Mouse (Mus musculus): Measurements from ENCODE around the gene Cpne7. TPM values are rescaled to one million over a fixed set of nuclear protein-coding genes. Genes with fewer than 3 reads are reported as not detected.

Cpne7 gene
- polyA plus RNA-seq, 1 experiment: 0.16 TPM

DNA sequence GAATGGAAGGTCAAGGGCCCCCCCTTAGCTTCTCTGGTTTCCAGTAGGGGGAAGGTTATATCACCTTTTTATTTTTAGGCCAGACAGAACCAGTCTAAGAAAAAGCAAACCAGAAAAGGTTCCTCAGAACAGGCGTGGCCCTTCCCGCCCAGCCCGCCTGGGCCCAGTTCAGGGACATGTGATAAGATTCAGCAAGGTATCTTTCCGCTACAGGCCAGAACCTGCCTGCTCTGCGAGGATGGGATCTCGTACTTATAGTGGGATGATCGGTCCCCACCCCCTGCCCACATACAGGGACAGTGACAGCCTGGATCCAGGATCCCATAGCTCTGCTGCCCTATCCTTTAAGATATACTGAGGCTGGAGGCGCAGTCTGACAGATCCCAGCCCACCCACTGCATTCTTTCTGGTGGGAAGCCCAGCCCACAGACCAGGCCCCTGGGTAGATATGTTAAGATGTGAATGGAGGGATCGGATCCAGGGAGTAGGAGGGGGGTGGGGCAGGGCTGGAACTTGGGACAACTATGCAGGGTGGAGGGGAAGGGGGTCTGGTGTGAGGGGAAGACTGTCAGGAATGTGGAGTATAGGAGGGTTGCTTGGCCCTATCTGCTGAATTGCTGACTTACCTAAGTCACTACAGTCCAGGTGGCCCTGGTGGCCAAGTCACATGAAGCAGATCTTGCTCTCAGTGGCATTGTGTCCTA is 39.0 kb downstream of the Cpne7 start:
- Histone ChIP-seq H3K4me3 (no peak overlapping the region), H3K79me2 (ENCODE audit: control insufficient read depth, insufficient read depth) (no peaks in the 10 kb centered on the region), H3K36me3 (ENCODE audit: control insufficient read depth, insufficient read depth) (no peaks in the 10 kb centered on the region), H3ac (ENCODE audit: control insufficient read depth, insufficient read length) (no peak overlapping the region), H3K4me2 (ENCODE audit: low read depth) (no peak overlapping the region), H3K27me3 (ENCODE audit: control insufficient read depth, insufficient read depth, insufficient read length) (no peaks in the 10 kb centered on the region)
- TF ChIP-seq SRF (IDR thresholded peaks at IDR 0.05; ENCODE audit: control insufficient read depth, insufficient read length, low read depth) (no peak), MYOG (IDR thresholded peaks at IDR 0.05; ENCODE audit: control insufficient read depth in 1 of 3, insufficient read depth in 1 of 3, insufficient read length in 2 of 3, low read depth in 2 of 3) (no peak), E2F4 (IDR thresholded peaks at IDR 0.05; ENCODE audit: insufficient read depth) (no peak), POLR2A (IDR thresholded peaks at IDR 0.05; ENCODE audit: insufficient read length, low read depth) (no peak), TCF3 (IDR thresholded peaks at IDR 0.05; ENCODE audit: insufficient read length, low read depth) (no peak), TCF12 (IDR thresholded peaks at IDR 0.05; ENCODE audit: insufficient read depth, poor library complexity, severe bottlenecking) (no peak), REST (IDR thresholded peaks at IDR 0.05; ENCODE audit: insufficient read depth, insufficient read length) (no peak)

DNA sequence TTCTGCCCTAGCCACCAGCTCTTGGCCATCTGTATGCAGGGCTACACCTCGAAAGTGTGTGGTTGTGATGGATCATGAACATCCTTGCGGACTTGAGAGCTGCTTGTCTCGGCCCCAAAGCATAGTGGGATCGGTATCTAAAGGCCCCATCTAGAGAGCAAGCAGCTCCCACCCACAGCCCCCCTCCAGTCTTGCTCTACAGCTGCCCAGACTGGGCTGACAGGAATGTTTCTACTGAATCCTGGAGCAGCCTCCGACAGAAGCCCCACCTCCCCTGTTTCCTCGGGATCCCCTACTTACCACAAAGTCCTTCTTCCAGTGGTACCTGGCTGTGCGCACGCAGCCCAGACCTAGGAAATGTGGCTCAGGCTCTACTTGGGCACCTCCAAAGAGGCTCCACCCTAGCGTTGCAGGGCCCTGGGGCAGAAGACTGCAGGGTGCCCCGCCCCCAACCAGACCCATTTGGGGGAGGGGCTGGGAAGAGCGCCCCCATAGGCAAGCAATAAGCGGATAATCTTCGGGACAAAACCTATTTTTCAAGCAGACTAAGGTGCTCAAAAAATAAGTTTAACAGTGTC is 40.8 kb downstream of the Cpne7 start, which contains the start of gene Sult5a1:
Gene Sult5a1, minus strand, starts transcription at position 428 of the 578 bp plus-strand sequence.
- Histone ChIP-seq H3K4me3 (no peak within 1 kb of the TSS), H3K36me3 (ENCODE audit: control insufficient read depth, insufficient read depth) (no peaks in the 10 kb centered on the region)
- TF ChIP-seq MYOD1 (IDR thresholded peaks at IDR 0.05; ENCODE audit: control insufficient read depth in 1 of 3, insufficient read length in 2 of 3, low read depth in 2 of 3) (no peak), REST (IDR thresholded peaks at IDR 0.05; ENCODE audit: insufficient read depth, insufficient read length) (no peak), TCF3 (IDR thresholded peaks at IDR 0.05; ENCODE audit: insufficient read length, low read depth) (no peak)

GRCm38 (mm10) chr8:123181391-123181790 is 64.2 kb downstream of the Cpne7 start:
- TF ChIP-seq POLR2AphosphoS2 (IDR thresholded peaks at IDR 0.05; ENCODE audit: insufficient read length, low read depth): no peak
- no peak for TF ChIP-seq MYOG (IDR thresholded peaks at IDR 0.05; ENCODE audit: control insufficient read depth in 1 of 3, insufficient read depth in 1 of 3, insufficient read length in 2 of 3, low read depth in 2 of 3)
- TF ChIP-seq MAX (IDR thresholded peaks at IDR 0.05; ENCODE audit: low read depth): no peak
- TF ChIP-seq TCF3 (IDR thresholded peaks at IDR 0.05; ENCODE audit: insufficient read length, low read depth): no peak
- no peak for TF ChIP-seq USF1 (IDR thresholded peaks at IDR 0.05; ENCODE audit: low read depth)
- TF ChIP-seq CEBPB (IDR thresholded peaks at IDR 0.05; ENCODE audit: insufficient read depth, poor library complexity, severe bottlenecking): no peak
- no peak for TF ChIP-seq SRF (IDR thresholded peaks at IDR 0.05; ENCODE audit: control insufficient read depth, insufficient read length, low read depth)
- TF ChIP-seq E2F4 (IDR thresholded peaks at IDR 0.05; ENCODE audit: insufficient read depth): no peak
- TF ChIP-seq MYOD1 (IDR thresholded peaks at IDR 0.05; ENCODE audit: control insufficient read depth in 1 of 3, insufficient read length in 2 of 3, low read depth in 2 of 3): no peak
- TF ChIP-seq POLR2A (IDR thresholded peaks at IDR 0.05; ENCODE audit: insufficient read length, low read depth): no peak
- no peak for TF ChIP-seq REST (IDR thresholded peaks at IDR 0.05; ENCODE audit: insufficient read depth, insufficient read length)
- no peak for TF ChIP-seq TCF12 (IDR thresholded peaks at IDR 0.05; ENCODE audit: insufficient read depth, poor library complexity, severe bottlenecking)
- Histone ChIP-seq H3K36me3 (ENCODE audit: control insufficient read depth, insufficient read depth) (no peaks in the 10 kb centered on the region), H3K27me3 (ENCODE audit: control insufficient read depth, insufficient read depth, insufficient read length) (no peaks in the 10 kb centered on the region), H3K4me3 (no peak overlapping the region), H3ac (ENCODE audit: control insufficient read depth, insufficient read length) (no peak overlapping the region), H3K4me2 (ENCODE audit: low read depth) (no peak overlapping the region), H3K79me2 (ENCODE audit: control insufficient read depth, insufficient read depth) (no peaks in the 10 kb centered on the region)

More for the DNA sequence above, 40.8 kb downstream of the Cpne7 start, which contains the start of gene Sult5a1:
- Histone ChIP-seq H3K27me3 (ENCODE audit: control insufficient read depth, insufficient read depth, insufficient read length) (no peaks in the 10 kb centered on the region), H3K4me2 (ENCODE audit: low read depth) (no peak within 1 kb of the TSS), H3K79me2 (ENCODE audit: control insufficient read depth, insufficient read depth) (no peaks in the 10 kb centered on the region), H3ac (ENCODE audit: control insufficient read depth, insufficient read length) (no peak within 1 kb of the TSS)

Other genes starting within 250 kb of the Cpne7 start
- gene Ankrd11, start 75.1 kb upstream of the Cpne7 start, polyA plus RNA-seq (2012; fragmentation: generic; extraction: Trizol): 56.4 TPM
- 83.4 TPM for gene Spg7, start 54.4 kb upstream of the Cpne7 start, polyA plus RNA-seq (2012; fragmentation: generic; extraction: Trizol)
- 3,059 TPM for gene Rpl13, start 15.0 kb upstream of the Cpne7 start, polyA plus RNA-seq (2012; fragmentation: generic; extraction: Trizol)
- gene Sult5a1, start 40.9 kb downstream of the Cpne7 start, polyA plus RNA-seq (2012; fragmentation: generic; extraction: Trizol): 0.08 TPM
- gene Dpep1, start 68.9 kb downstream of the Cpne7 start, polyA plus RNA-seq (2012; fragmentation: generic; extraction: Trizol): 12.9 TPM
- gene Chmp1a, start 95.4 kb downstream of the Cpne7 start, polyA plus RNA-seq (2012; fragmentation: generic; extraction: Trizol): 114 TPM
- 2.5 TPM for gene Spata33, start 95.5 kb downstream of the Cpne7 start, polyA plus RNA-seq (2012; fragmentation: generic; extraction: Trizol)
- 31.0 TPM for gene Cdk10, start 107.5 kb downstream of the Cpne7 start, polyA plus RNA-seq (2012; fragmentation: generic; extraction: Trizol)
- 1.1 TPM for gene Spata2l, start 118.9 kb downstream of the Cpne7 start, polyA plus RNA-seq (2012; fragmentation: generic; extraction: Trizol)
- gene Zfp276, start 136.8 kb downstream of the Cpne7 start, polyA plus RNA-seq (2012; fragmentation: generic; extraction: Trizol): 12.1 TPM
- gene Vps9d1, start 137.0 kb downstream of the Cpne7 start, polyA plus RNA-seq (2012; fragmentation: generic; extraction: Trizol): 12.7 TPM
- 4.0 TPM for gene Fanca, start 201.2 kb downstream of the Cpne7 start, polyA plus RNA-seq (2012; fragmentation: generic; extraction: Trizol)
- gene Spire2, start 215.3 kb downstream of the Cpne7 start, polyA plus RNA-seq (2012; fragmentation: generic; extraction: Trizol): 6.8 TPM